Mouse (Mus musculus): ENCODE results near the gene Rapgef1.
"Not testable (repeated sequence)": the region's sequence is repeated elsewhere in the genome, so short reads cannot be mapped to it uniquely, and the experiment has no call there.

The Rapgef1 gene

DNA sequence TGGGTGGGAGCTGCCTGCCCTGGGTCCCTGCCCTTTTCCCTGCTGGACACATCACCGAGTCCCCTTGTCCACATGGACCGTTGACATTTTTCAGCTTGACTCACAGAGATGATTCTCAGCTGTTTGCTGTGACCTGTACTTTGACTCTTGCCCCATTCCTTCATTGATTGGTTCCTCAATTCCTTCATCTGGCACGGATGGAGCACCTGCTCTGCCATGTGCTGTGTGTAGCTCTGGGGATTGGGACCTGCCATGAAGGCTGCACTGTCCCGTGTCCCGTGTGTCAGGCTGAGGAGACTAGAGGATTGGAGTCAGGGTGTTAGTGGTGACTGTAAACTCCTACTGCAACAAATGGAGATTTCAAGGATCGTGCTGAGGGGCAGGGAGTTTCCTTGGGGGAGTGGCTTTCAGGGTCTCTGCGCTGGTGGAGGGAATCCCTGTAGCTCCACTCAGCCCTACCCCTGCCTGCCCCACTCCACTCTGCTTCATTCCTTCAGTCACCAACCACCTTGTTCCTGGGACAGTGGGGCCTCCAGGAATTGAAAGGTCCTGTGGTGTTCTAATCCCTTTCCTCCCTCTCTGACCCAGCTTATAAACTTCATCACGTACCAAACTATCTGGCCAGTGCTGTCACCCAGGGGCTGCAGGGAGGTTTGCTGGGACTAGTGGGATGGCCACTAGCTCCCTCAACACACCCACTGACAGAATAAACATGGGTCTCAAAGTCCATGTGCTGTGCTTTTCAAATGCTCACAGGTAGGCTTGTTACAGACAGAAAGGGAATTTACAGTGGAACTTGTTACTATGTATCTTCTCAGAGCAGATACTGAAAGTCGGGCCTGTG lies 3.9 kb downstream of the Rapgef1 start:
- DNase-seq: no peak

GRCm38 (mm10) chr2:29624091-29624608 lies 4.6 kb downstream of the Rapgef1 start:
- DNase-seq: no peak

GRCm38 (mm10) chr2:29624739-29625138 lies 5.2 kb downstream of the Rapgef1 start:
- peak; percentile 55 for DNase-seq

GRCm38 (mm10) chr2:29625573-29626200 lies 6.2 kb downstream of the Rapgef1 start:
- no peak for DNase-seq

DNA sequence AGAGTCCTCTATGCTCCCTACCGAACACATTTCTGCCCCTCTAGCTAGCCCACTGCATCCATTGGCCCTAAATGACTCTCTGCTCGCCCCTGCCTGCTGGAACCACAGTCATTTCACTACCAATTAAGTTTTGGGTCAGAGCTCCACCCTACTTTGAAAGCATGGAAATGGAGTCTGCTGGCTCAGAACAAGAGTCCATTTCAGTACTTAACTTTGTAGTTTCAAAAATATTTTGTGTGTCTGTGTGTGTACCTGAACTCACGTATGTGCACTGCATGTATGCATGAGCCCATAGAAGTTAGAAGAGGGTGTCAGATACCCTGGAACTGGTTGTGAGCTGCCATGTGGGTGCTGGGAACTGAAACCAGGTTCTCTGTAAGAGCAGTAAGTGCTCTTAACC lies 7.8 kb downstream of the Rapgef1 start:
- no peak for DNase-seq

DNA sequence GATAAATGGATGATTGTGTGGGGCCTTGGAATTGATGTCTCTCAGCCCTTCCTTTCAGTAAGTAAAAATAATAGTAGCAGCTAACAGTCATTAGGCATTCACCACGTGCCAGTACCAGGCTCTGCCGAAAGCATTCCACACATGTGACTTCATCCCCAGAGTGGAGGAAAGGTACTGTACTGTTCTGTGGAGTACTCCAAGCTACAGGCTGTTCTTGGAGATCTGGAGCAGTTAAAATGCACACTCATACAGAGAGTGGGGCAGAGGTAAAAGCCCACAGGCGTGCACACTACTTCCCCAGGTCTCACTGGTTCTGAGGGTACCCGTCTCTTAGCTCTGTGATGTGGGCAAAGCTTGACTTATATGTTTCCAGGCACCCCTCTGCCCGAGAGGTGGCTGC lies 8.7 kb downstream of the Rapgef1 start:
- DNase-seq: no peak

GRCm38 (mm10) chr2:29628763-29629181 lies 9.3 kb downstream of the Rapgef1 start:
- DNase-seq: no peak

DNA sequence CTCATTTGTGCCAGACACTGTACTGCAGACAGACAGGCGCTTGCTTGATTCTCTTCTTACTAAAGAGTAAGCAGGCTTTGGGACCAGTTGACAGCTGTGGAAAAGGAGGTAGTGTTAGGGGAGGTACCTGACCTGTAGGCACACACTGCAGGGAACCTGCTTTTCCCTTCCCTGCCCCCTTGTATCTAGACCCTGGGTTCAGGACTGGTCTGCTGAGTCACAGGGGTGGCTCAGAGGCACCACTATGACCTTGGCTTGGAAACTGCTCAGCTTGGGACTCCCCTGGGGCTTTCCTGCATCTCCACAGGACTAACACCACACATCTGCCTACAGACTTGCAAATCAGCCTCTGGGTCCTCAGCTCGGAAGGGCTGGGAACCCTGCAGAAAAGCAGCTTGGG lies 9.8 kb downstream of the Rapgef1 start:
- no peak for DNase-seq

GRCm38 (mm10) chr2:29630141-29630771 lies 10.7 kb downstream of the Rapgef1 start:
- no peak for DNase-seq

- DNase-seq: no peak
Observed at GRCm38 (mm10) chr2:29631020-29631419, 11.5 kb downstream of the Rapgef1 start.

GRCm38 (mm10) chr2:29631564-29632167 lies 12.1 kb downstream of the Rapgef1 start:
- not testable (repeated sequence) for DNase-seq

GRCm38 (mm10) chr2:29632168-29632662 lies 12.7 kb downstream of the Rapgef1 start:
- no peak for DNase-seq

DNA sequence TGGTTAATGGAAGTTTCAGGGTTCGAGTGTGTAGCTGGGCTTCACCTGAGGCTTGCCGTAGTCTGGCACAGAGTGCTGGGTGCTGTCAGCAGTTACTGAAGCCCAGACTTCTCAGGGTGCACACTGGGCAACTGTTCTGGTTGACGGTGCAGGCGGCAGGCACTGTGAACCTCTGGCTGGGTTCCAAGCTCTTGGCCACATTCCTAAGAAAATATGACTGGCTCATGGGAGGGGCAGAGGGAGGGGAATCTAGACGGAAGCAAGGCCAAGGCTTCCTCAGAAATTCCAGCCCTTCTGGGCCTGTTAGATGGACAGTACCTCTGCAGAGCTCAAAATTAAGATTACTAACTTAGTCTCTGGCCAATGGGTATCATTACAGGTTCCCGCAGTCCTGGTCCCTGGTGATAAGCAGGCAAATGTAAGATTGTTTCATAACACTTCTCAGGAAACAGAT lies 13.6 kb downstream of the Rapgef1 start:
- peak; percentile 97 for DNase-seq

GRCm38 (mm10) chr2:29633782-29634181 lies 14.3 kb downstream of the Rapgef1 start:
- DNase-seq: no peak

GRCm38 (mm10) chr2:29634541-29634940 lies 15.0 kb downstream of the Rapgef1 start:
- no peak for DNase-seq

- DNase-seq: no peak
Observed at GRCm38 (mm10) chr2:29635966-29636507, 16.5 kb downstream of the Rapgef1 start.

DNA sequence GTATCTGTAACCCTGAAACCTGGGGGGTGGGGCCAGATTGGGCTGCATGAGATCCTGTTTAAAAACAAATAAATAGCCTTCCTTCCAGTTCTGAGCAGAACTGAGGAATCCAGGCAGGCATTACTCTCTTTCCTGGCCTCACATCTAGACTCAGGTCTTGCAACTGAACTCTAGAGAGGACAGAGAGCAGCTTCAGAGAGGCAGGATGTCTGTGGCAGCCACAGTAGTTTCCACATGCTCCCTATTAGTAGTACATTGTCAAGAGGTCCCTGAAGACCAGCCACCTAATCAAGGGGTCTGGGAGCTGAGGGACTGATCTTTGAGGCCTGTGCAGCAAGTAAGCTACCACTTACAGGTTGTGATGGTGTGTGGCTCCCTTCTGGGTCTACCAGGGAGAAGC lies 18.0 kb downstream of the Rapgef1 start:
- DNase-seq: no peak

GRCm38 (mm10) chr2:29639377-29639776 lies 19.9 kb downstream of the Rapgef1 start:
- no peak for DNase-seq

- no peak for DNase-seq
Observed at GRCm38 (mm10) chr2:29639953-29640743, 20.6 kb downstream of the Rapgef1 start.

GRCm38 (mm10) chr2:29641707-29642106 lies 22.2 kb downstream of the Rapgef1 start:
- DNase-seq: no peak

- DNase-seq: peak; percentile 57
Observed at GRCm38 (mm10) chr2:29643418-29643817, 23.9 kb downstream of the Rapgef1 start.

Data from lung, postnatal 14 days (tissue).